Mouse (Mus musculus): ENCODE results near the gene Fuom.
"Not testable (repeated sequence)": the region's sequence is repeated elsewhere in the genome, so short reads cannot be mapped to it uniquely, and the experiment has no call there.

Gene Fuom

GRCm38 (mm10) chr7:140101993-140102860 lies at the start of gene Fuom:
TSS of gene Fuom (minus strand) at chr7:140102441.
- DNase-seq (ENCODE audit: low read depth, low spot score): peak; percentile 95

GRCm38 (mm10) chr7:140144550-140144949 lies 42.3 kb upstream of the Fuom start:
- no peak for DNase-seq (ENCODE audit: low read depth, low spot score)

- DNase-seq (ENCODE audit: low read depth, low spot score): peak; percentile 83
Measured at GRCm38 (mm10) chr7:140141350-140141749, 39.1 kb upstream of the Fuom start.

GRCm38 (mm10) chr7:140138021-140138310 lies 35.7 kb upstream of the Fuom start:
- DNase-seq (ENCODE audit: low read depth, low spot score): no peak

GRCm38 (mm10) chr7:140137135-140138020 lies 35.1 kb upstream of the Fuom start, which contains the start of gene Mtg1:
TSS of gene Mtg1 (plus strand) at chr7:140137564.
- peak; percentile 97 for DNase-seq (ENCODE audit: low read depth, low spot score)

GRCm38 (mm10) chr7:140135106-140135770 lies 33.0 kb upstream of the Fuom start:
- no peak for DNase-seq (ENCODE audit: low read depth, low spot score)

- DNase-seq (ENCODE audit: low read depth, low spot score): not testable (repeated sequence)
Measured at GRCm38 (mm10) chr7:140134033-140134432, 31.8 kb upstream of the Fuom start.

- DNase-seq (ENCODE audit: low read depth, low spot score): not testable (repeated sequence)
Measured at GRCm38 (mm10) chr7:140132184-140132583, 29.9 kb upstream of the Fuom start.

GRCm38 (mm10) chr7:140127911-140128310 lies 25.7 kb upstream of the Fuom start:
- DNase-seq (ENCODE audit: low read depth, low spot score): no peak

GRCm38 (mm10) chr7:140126934-140127333 lies 24.7 kb upstream of the Fuom start:
- DNase-seq (ENCODE audit: low read depth, low spot score): no peak

GRCm38 (mm10) chr7:140126022-140126350 lies 23.7 kb upstream of the Fuom start:
- DNase-seq (ENCODE audit: low read depth, low spot score): no peak

GRCm38 (mm10) chr7:140125278-140126021 lies 23.2 kb upstream of the Fuom start:
- DNase-seq (ENCODE audit: low read depth, low spot score): peak; percentile 97

GRCm38 (mm10) chr7:140124382-140124781 lies 22.1 kb upstream of the Fuom start:
- no peak for DNase-seq (ENCODE audit: low read depth, low spot score)

GRCm38 (mm10) chr7:140122765-140123164 lies 20.5 kb upstream of the Fuom start:
- DNase-seq (ENCODE audit: low read depth, low spot score): no peak

- no peak for DNase-seq (ENCODE audit: low read depth, low spot score)
Measured at GRCm38 (mm10) chr7:140121338-140121910, 19.2 kb upstream of the Fuom start.

- no peak for DNase-seq (ENCODE audit: low read depth, low spot score)
Measured at GRCm38 (mm10) chr7:140120484-140120883, 18.2 kb upstream of the Fuom start.

GRCm38 (mm10) chr7:140116329-140117054 lies 14.3 kb upstream of the Fuom start, which contains the start of gene Echs1:
TSS of gene Echs1 (minus strand) at chr7:140116476.
- DNase-seq (ENCODE audit: low read depth, low spot score): peak; percentile 96

GRCm38 (mm10) chr7:140115583-140116328 lies 13.5 kb upstream of the Fuom start, which contains the start of gene Paox:
TSS of gene Paox (plus strand) at chr7:140115799.
- peak; percentile 92 for DNase-seq (ENCODE audit: low read depth, low spot score)

- no peak for DNase-seq (ENCODE audit: low read depth, low spot score)
Measured at GRCm38 (mm10) chr7:140111943-140112342, 9.7 kb upstream of the Fuom start.
